Mouse (Mus musculus): ENCODE measurements around the gene Phex. TPM values are rescaled to one million over a fixed set of nuclear protein-coding genes. Genes with fewer than 3 reads are reported as not detected.

Gene Phex
- total RNA-seq (2015) (0.11 and 0.20 TPM in 2 replicates), total RNA-seq (2017) (0.15 and 0.16 TPM in 2 replicates)

GRCm38 (mm10) chrX:157415212-157415611 is at the start of gene Phex:
Gene Phex (minus strand): TSS chrX:157415312.
- no peak for ATAC-seq (ENCODE audit: poor library complexity, severe bottlenecking)

GRCm38 (mm10) chrX:157462716-157463115 is 47.6 kb upstream of the Phex start:
- 0 out of 2 replicates have a peak, but pooled peaks have one; percentile 49 for ATAC-seq (ENCODE audit: poor library complexity, severe bottlenecking)

- peak; percentile 71 for ATAC-seq (ENCODE audit: poor library complexity, severe bottlenecking)
Observed at GRCm38 (mm10) chrX:157454430-157454829, 39.3 kb upstream of the Phex start.

GRCm38 (mm10) chrX:157449000-157449399 is 33.9 kb upstream of the Phex start:
- no peak for ATAC-seq (ENCODE audit: poor library complexity, severe bottlenecking)

- no peak for ATAC-seq (ENCODE audit: poor library complexity, severe bottlenecking)
Observed at GRCm38 (mm10) chrX:157447431-157447830, 32.3 kb upstream of the Phex start.

- no peak for ATAC-seq (ENCODE audit: poor library complexity, severe bottlenecking)
Observed at GRCm38 (mm10) chrX:157434768-157435167, 19.7 kb upstream of the Phex start.

- ATAC-seq (ENCODE audit: poor library complexity, severe bottlenecking) = no peak
Observed at GRCm38 (mm10) chrX:157419451-157419850, 4.3 kb upstream of the Phex start.

- no peak for ATAC-seq (ENCODE audit: poor library complexity, severe bottlenecking)
Observed at GRCm38 (mm10) chrX:157404919-157405318, 10.2 kb downstream of the Phex start.

- ATAC-seq (ENCODE audit: poor library complexity, severe bottlenecking) = no peak
Observed at GRCm38 (mm10) chrX:157391241-157391640, 23.9 kb downstream of the Phex start.

- no peak for ATAC-seq (ENCODE audit: poor library complexity, severe bottlenecking)
Observed at GRCm38 (mm10) chrX:157390102-157390501, 25.0 kb downstream of the Phex start.

- no peak for ATAC-seq (ENCODE audit: poor library complexity, severe bottlenecking)
Observed at GRCm38 (mm10) chrX:157388419-157388818, 26.7 kb downstream of the Phex start.

GRCm38 (mm10) chrX:157387025-157387424 is 28.1 kb downstream of the Phex start:
- no peak for ATAC-seq (ENCODE audit: poor library complexity, severe bottlenecking)

GRCm38 (mm10) chrX:157378822-157379221 is 36.3 kb downstream of the Phex start:
- no peak for ATAC-seq (ENCODE audit: poor library complexity, severe bottlenecking)

GRCm38 (mm10) chrX:157377456-157377855 is 37.7 kb downstream of the Phex start:
- no peak for ATAC-seq (ENCODE audit: poor library complexity, severe bottlenecking)

GRCm38 (mm10) chrX:157373873-157374272 is 41.2 kb downstream of the Phex start:
- ATAC-seq (ENCODE audit: poor library complexity, severe bottlenecking) = no peak

GRCm38 (mm10) chrX:157369166-157369565 is 45.9 kb downstream of the Phex start:
- no peak for ATAC-seq (ENCODE audit: poor library complexity, severe bottlenecking)

GRCm38 (mm10) chrX:157355521-157355920 is 59.6 kb downstream of the Phex start:
- ATAC-seq (ENCODE audit: poor library complexity, severe bottlenecking) = no peak

- ATAC-seq (ENCODE audit: poor library complexity, severe bottlenecking) = no peak
Observed at GRCm38 (mm10) chrX:157346201-157346600, 68.9 kb downstream of the Phex start.

- no peak for ATAC-seq (ENCODE audit: poor library complexity, severe bottlenecking)
Observed at GRCm38 (mm10) chrX:157334726-157335125, 80.4 kb downstream of the Phex start.

GRCm38 (mm10) chrX:157329821-157330220 is 85.3 kb downstream of the Phex start:
- ATAC-seq (ENCODE audit: poor library complexity, severe bottlenecking) = no peak

GRCm38 (mm10) chrX:157328396-157328795 is 86.7 kb downstream of the Phex start:
- no peak for ATAC-seq (ENCODE audit: poor library complexity, severe bottlenecking)

GRCm38 (mm10) chrX:157327756-157328155 is 87.4 kb downstream of the Phex start:
- no peak for ATAC-seq (ENCODE audit: poor library complexity, severe bottlenecking)

- ATAC-seq (ENCODE audit: poor library complexity, severe bottlenecking) = no peak
Observed at GRCm38 (mm10) chrX:157324396-157324795, 90.7 kb downstream of the Phex start.

All from megakaryocyte, adult 5-6 weeks (primary cell).